Mouse (Mus musculus) neutrophil, adult 5-6 weeks (primary cell): ENCODE results near the gene Zfp185. TPM values are rescaled to one million over a fixed set of nuclear protein-coding genes. Genes with fewer than 3 reads are reported as not detected.
"Not testable (repeated sequence)": the region's sequence is repeated elsewhere in the genome, so short reads cannot be mapped to it uniquely, and the experiment has no call there.

Experiments used
- ATAC-seq: fragments of 151-379, 151-347 bp; 2 replicates; pipeline ENCODE4 v1.8.0; 2017; ENCODE audit warnings: mild to moderate bottlenecking, moderate TSS enrichment; ENCODE audit not compliant: insufficient number of reproducible peaks, poor library complexity, low FRiP score, severe bottlenecking; ENCODE audit errors: extremely low read depth
- total RNA-seq: library from RNA; stranded (forward); fragments of 200-1000 nt; gene quantifications from 2 replicates; pipeline ENCODE4 v1.2.3, GENCODE M21; 2017

Zfp185 gene
- total RNA-seq, 1 experiment from 2014 or later: 0.70 TPM

DNA sequence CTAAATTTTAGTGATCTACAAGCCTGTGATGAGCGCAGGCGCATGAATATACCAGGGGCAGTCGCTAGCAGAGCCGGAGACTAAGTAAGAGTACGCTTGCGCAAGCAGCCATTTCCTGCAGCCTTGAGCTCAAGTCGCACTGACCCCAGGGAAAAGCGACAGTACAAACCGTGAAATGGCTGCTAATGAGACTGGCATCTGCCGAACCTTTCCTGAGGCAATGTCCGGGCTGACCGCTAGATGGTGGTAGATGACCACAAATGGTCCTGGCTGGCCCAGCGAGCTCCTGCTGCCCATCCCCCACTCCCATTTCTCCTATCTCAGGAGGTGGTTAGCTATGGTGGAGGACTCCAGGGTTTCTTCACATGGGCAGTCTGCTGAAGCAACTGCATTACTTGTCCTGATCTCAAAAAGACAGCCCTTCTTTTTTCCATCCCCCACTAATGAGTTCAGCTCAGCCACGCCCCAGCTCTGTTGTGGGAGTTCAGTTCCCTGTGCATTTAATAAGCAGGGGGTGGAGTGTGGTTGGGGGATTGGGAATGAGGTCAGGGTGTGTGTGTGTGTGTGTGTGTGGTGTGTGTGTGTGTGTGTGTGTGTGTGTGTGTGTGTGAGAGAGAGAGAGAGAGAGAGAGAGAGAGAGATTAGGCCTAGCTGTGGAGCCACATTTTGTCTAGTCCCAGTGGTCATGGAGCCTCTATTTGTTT is 66.9 kb downstream of the Zfp185 start:
- peak; percentile 97 for ATAC-seq

DNA sequence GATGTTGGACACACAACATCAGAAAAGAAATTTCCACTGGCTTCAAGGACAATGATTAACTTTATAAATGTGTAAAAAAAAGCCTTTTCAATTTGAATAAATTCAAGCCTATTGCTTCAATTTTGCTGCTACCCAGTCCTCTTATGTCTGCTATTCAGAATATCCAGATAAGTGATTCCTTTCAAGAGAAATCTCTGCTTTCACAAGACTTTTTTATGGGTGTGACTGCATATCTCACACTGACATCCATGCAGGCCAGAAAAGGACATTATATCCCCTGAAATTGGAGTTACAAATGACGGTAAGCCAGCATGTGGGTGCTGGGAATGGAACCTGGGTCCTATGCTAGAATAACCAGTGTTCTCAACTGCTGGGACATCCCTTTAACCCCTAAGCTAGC is 74.4 kb downstream of the Zfp185 start:
- ATAC-seq: no peak

DNA sequence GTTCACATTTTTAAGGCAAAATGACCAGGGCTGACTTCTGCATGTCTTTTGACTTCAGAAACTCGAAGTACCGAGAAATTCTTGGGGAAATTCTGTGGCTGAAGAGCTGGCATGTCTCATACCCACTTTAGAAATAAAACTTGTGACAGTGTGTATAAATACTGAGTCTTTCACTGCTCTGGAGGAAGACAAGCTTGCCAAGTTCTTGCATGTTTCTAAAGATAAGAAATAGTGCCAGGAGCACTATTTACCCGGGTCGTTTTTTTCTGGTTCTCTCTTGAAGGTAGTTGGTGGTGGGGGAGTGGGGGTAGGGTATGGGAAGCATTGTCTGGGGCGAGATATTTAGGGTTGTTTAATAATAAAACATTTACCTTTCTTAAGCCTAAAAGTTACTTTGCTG is 75.2 kb downstream of the Zfp185 start:
- ATAC-seq: no peak

DNA sequence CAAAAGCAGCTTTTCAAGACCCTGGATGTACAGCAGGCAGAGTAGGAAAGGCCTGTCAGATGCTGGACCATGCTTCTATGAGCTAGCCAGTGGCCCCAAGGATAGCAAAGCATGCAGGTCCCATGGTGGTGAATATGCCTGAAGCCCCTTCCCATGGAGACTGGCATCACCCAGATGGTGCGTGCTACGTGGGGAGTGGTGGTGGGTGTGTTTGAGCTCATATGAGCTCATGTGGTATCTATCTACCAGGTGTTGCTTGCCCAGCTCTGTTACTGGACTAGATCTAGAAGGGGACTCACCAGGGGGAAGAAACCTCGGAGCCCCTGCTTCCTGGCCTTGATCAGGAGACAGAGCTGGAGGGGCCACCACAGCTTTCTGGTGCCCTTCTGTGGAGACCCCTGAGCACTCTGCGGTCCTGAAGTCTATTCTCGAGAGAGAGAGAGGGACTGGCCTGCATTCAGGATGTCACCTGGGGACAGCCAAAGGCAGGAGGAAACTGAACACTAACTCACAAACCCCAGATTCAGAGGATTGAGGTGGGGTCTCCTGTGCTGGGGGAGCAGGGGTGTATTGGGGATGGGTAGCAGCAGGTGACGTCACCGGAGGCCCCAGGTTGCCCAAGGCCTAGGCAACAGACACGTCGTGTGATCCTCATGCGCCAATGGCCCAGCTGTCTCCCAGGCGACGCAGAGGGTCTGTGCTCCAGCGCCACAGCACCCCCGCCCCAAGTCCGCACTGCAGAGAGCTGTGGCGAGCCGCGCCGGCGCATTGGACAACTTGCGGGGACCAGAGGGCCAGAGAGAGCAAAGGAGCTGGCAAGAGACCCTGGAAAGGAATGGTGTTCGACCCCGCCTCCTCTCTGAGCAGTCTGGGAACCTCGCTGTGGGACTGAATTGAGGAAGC is 76.6 kb downstream of the Zfp185 start:
- ATAC-seq: no peak

DNA sequence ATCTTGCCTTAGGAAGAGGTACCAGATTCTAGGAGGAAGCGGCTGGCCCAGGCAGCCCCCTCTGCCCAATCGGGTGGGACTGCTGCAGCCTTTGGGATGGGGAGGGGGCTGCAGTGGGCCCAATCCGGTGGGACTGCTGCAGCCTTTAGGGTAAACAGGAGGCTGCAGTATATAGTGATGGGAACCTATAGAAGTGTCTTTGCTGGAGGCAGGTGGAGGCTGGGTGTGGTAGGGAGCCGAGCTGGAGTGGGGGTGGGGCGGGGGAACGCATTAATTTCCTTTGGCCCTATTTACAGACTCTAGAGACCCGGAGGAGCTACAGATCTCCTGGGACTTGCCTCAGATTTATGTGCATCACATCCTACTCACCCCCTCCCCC is 77.3 kb downstream of the Zfp185 start, which contains the start of gene Pnma3:
TSS of gene Pnma3 (plus strand) at position 373 of the 379 bp plus-strand sequence.
- no peak for ATAC-seq

DNA sequence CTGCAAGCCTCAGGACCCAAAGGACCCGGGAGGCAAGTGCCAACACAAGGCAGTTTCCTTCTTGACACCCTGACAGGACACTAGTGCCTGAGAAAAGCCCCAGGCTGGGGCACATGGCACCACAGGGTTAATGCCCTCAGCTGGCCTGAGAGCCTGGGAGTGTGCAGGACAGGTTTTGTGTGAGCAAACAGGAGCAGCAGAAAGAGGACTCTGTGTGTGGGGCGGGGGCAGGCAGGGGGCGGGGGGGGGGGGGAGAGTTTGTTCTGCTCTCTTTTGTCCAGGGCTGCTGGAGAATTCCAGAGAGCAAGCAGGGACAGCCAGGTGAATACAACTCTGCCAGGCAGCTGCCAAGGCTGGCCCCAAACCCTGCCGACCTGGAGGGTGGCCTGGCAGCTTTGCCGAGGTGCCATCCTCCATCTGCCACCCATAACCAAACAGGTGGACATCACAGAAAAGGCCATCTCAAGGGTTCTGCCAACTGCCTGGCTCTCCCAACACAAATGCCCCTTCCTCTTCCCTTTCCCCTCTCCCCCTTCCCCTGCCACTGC is 79.7 kb downstream of the Zfp185 start:
- not testable (repeated sequence) for ATAC-seq

Other genes starting within 250 kb of the Zfp185 start
- not detected in 2 replicates for gene Gabrq, start 162.2 kb upstream of the Zfp185 start, total RNA-seq
- gene Cetn2, start 68.9 kb upstream of the Zfp185 start, total RNA-seq: 43.0 and 52.5 TPM in 2 replicates
- 6.9 and 7.9 TPM in 2 replicates for gene Nsdhl, start 68.8 kb upstream of the Zfp185 start, total RNA-seq
- gene Pnma5, start 49.8 kb downstream of the Zfp185 start, total RNA-seq: not detected in 2 replicates
- gene Pnma3, start 77.4 kb downstream of the Zfp185 start, total RNA-seq: not detected in 2 replicates
- gene Xlr4a, start 95.1 kb downstream of the Zfp185 start, total RNA-seq: 14.2 and 15.1 TPM in 2 replicates
- gene Xlr3a, start 109.8 kb downstream of the Zfp185 start, total RNA-seq: 1.2 and 2.1 TPM in 2 replicates
- not detected in 2 replicates for gene Gm14685, start 129.7 kb downstream of the Zfp185 start, total RNA-seq
- not detected in 2 replicates for gene Xlr5b, start 161.5 kb downstream of the Zfp185 start, total RNA-seq
- gene DXBay18, start 162.1 kb downstream of the Zfp185 start, total RNA-seq: not detected in 2 replicates
- gene Spin2d, start 189.7 kb downstream of the Zfp185 start, total RNA-seq: not detected in 2 replicates
- gene Xlr3b, start 204.9 kb downstream of the Zfp185 start, total RNA-seq: 10.7 and 12.6 TPM in 2 replicates
- 58.9 and 71.6 TPM in 2 replicates for gene Xlr4b, start 227.0 kb downstream of the Zfp185 start, total RNA-seq
- gene F8a, start 241.0 kb downstream of the Zfp185 start, total RNA-seq: 5.0 and 5.4 TPM in 2 replicates